Mouse (Mus musculus) testis, adult 2 months (tissue): ENCODE measurements at regions not wholly inside any gene's neighbourhood (a gene's known extent, or its start where the extent isn't known, plus 50 kb on each side); places are given as distances from the start of the nearest gene placed in this dataset.

Experiments used
- CTCF ChIP-seq: fragments of 200-500 bp; IDR thresholded peaks from 2 replicates; pipeline ENCODE4 v1.5.1; 2012; ENCODE audit warnings: low read depth, mild to moderate bottlenecking, inconsistent platforms, low read length, moderate library complexity; ENCODE audit not compliant: control insufficient read depth, insufficient read depth, insufficient replicate concordance
- POLR2A ChIP-seq: fragments of 200-500 bp; IDR thresholded peaks from 2 replicates; pipeline ENCODE4 v1.6.1; 2012; ENCODE audit warnings: low read depth, mild to moderate bottlenecking, inconsistent platforms, low read length, moderate library complexity; ENCODE audit not compliant: control insufficient read depth

GRCm38 (mm10) chr3:6957681-6958080 lies 337.4 kb upstream of the 1700008P02Rik start:
- TF ChIP-seq CTCF (no peak), POLR2A (no peak)
